Mouse (Mus musculus) left cerebral cortex, adult 9 months (tissue): ENCODE data around the gene Dpy19l1.
A peak's percentile ranks its signal among the peaks of the same experiment; 100 is the strongest.

ENCODE experiments used
- DNase-seq, 2 experiments: peaks; one replicate each; pipeline ENCODE4 v3.0.0; 2022; ENCODE audit warnings: low spot score in 2 of 2

Dpy19l1 gene

DNA sequence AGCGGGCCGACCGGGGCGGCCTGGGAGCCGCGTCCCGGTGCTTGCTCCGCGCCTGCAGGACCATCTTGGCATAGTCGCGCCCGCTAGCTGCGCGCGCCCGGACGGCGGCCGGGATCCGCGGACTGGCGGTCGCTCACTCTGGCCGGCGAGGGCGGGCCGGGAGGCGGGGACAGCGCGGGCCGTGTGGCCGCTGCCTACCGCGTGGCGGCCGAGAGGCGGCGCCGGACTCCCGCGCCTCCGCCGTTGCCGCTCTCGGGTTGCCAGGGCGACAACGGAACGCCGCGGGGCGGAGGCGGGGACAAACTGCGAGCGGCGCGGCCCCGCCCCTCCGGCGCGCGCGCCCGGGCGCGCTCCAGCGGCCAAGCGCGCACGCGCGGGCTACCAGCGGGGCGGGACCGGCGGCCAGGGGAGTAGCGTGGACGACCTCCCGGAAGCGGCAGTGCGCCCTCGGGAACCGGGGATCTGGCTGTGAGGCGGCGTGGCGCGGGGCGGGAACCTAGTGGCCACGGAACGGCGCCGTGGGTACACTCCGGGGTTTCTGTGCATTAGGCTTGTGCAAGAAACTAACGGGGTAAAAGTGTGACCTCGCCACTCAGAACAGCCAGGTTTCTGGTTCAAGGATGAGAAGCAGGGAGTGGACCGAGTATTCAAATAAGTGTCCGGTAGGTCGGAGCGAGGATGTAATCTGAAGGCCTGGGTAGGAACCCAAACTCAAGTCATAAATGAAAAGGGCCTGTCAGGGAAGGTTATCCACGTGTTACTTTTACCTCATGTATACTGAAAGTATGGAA lies at the start of gene Dpy19l1:
Gene Dpy19l1, minus strand, starts transcription at position 74 of the 791 bp plus-strand sequence.
- peak; percentile 68 to 87 for DNase-seq

GRCm38 (mm10) chr9:24538159-24538558 lies 35.2 kb upstream of the Dpy19l1 start:
- no peak for DNase-seq

DNA sequence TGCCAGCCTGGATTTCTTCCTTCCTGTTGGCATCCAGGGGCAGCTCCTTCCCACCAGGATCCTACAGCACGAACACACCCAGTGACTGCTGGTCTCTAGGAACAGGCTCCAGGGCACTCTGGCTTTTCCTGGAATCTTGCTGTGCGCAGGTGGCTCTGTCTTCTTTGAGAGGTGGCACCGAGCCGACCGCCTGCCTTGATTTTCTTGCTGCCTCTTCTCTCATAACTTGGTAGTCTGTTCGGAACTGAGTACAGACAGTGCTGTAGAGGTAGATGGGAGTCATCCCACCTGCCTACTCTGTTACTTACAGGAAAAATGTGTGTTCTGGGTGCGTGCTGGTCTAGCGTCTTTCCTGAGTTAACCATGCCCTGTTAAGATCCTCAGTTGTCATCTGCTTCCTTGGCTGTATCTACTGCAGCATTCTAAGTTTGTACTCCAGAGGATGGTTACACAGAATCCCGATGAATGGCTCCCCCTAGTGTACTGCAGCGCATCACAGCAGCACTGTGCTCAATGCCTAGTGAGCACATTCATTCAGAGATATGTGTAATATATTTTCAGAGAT lies 13.7 kb upstream of the Dpy19l1 start:
- peak; percentile 59 to 89 for DNase-seq

DNA sequence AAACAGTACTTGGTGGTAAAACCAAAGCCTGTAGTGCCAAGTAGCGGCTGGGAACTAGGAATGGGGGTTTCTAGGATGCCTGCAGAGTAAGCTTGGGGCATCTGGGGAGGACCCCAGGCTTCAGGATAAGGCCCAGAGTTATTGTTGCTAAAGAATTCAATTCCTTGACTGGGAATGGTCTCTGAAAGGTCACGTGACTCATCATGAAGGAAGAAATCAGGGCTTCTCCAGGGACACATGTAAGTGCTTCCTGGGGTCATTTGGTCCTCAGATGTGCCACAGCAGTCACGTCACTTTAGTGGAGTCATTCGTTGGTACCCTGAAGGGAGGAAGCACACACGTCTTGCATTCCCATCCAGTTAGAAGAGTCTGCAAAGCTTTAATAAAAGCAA lies 11.1 kb upstream of the Dpy19l1 start:
- DNase-seq, result no peak

GRCm38 (mm10) chr9:24513290-24514077 lies 10.5 kb upstream of the Dpy19l1 start:
- DNase-seq, result no peak

- no peak for DNase-seq
These were observed 9.2 kb upstream of the Dpy19l1 start for GRCm38 (mm10) chr9:24512121-24512539.

DNA sequence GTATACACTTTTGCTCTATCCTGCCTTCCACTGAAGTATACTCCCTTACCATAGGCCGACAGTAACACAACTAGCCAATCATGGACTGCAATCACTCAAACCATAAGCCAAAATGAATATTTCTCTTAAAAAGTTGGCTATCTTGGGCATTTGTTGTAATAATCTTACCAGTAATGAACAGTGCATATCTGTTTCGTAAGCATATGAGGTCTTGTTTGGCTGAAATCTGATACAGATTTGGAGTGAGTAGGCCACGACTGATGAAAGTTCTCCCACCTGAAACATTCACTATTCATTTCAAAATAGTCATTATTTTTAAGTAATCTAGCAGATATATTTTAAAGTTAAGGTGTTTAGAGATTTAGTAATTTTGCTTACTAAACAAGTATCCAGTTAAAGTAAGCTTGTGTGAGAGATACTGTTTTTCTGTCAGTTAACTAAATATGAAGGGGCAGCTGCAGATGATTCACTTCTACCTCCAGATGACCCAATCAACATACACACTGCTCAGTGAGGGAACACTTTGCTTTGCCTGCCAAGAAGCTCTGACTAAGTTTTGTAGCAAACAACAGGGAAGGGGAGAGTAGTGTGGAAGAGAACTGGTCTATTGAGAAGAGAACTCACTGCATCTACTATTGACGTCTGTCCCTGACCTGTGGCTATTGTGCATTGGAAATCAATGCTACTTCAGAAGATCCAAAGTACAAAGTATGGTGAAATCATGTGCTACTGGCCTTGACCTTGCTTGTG lies 8.6 kb upstream of the Dpy19l1 start:
- DNase-seq, result no peak

DNA sequence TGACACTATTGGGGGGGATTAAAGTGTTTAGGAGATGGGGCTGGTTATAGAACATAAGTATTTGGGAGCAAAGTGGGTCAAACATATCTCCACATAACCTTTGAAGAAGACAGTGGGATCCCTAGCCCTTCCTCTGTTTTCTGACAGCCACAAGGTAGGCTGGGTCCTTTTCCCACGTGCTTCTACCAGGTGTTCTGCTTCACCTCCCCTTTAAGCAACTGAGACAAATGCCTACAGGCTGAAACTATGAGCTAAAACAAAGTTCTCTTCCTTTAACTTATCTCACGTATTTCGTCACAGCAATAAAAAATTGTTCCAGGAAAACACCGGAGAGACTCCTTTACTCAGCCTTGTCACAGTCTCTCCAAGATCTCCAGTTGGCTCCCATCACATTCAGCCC lies 5.9 kb upstream of the Dpy19l1 start:
- DNase-seq, result no peak

- peak in 1 of 2 experiments; percentile 28 for DNase-seq
These were observed 3.6 kb upstream of the Dpy19l1 start for GRCm38 (mm10) chr9:24506510-24506909.

GRCm38 (mm10) chr9:24505017-24505763 lies 2.2 kb upstream of the Dpy19l1 start:
- no peak for DNase-seq

- DNase-seq, result no peak
These were observed 1.4 kb upstream of the Dpy19l1 start for GRCm38 (mm10) chr9:24504381-24504780.

- DNase-seq, result no peak
These were observed 899 bp upstream of the Dpy19l1 start for GRCm38 (mm10) chr9:24503858-24504219.

DNA sequence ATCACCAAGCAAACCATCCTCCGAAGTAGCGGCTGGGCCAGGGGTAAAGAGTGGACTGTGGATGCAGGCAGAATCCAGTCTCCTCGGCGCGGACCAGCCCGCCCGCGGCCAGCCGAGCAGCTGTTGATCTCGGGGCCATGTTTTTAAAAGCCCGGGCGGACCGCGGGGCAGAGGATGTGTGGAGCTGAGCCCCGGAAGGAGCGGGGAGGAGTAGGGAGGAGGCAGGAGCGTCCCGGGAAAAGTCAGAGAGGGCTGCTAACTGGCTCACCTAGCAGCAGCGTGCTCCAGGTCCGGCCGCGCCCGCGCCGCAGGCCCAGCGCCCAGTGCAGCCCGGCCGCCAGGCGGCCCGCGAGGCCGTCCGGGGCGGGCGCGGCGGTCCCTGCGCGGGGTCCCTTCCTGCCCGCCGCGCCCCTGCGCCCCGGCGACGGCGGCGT lies 352 bp downstream of the Dpy19l1 start:
- peak in 1 of 2 experiments; percentile 41 for DNase-seq

GRCm38 (mm10) chr9:24501618-24502017 lies 1.3 kb downstream of the Dpy19l1 start:
- no peak for DNase-seq

DNA sequence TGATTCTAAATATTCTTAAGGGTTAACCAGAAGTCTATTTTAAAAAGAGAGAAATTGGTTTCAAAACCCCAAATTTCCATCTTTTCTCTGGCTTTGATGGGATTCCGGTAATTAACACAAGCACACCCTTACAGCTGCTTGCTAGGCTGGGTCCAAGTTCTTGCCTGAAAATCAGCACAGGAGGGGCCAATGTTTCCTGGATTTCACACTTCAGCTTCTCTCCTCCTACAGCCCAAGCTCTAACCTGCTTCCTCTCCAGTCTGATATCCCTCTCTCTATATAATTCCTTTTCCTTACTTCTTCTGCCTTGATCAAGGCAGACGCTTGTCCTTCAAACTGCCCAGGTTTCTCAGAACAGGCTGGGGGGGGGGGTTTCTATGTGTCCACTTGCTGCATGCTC lies 6.7 kb downstream of the Dpy19l1 start:
- DNase-seq, result no peak

GRCm38 (mm10) chr9:24490516-24490915 lies 12.4 kb downstream of the Dpy19l1 start:
- no peak for DNase-seq

DNA sequence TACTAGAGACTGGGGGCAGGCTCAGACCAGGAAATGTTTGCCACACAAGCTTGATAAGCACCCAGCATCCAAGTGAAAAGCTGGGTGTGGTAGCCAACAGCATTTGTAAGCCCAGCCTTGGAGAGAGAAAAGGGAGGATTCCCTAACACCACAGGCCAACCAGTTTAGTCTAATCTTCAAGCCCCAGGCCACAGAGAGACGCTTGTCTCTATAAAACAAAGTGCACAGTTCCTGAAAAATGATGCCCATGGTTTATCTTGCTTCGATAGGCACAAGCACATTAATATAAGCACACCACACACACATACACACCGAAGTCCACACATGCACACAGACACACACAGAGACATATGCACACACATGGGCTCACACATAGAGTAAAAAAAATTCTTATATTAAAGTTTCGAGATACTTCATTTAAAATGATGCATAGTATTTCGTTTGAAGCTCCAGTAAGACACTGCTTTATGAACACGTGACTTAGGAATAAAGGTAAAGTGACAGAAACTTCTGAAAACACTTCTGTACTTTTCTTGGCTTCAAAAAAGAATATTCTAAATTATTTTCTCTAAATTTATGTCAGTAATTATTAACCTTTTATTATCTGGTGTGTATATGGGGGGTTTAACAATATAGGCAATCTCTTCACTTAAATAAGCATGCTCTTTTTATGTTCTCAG lies 14.4 kb downstream of the Dpy19l1 start:
- no peak for DNase-seq

GRCm38 (mm10) chr9:24482375-24482774 lies 20.6 kb downstream of the Dpy19l1 start:
- no peak for DNase-seq

- DNase-seq, result no peak
These were observed 25.7 kb downstream of the Dpy19l1 start for GRCm38 (mm10) chr9:24477251-24477650.

DNA sequence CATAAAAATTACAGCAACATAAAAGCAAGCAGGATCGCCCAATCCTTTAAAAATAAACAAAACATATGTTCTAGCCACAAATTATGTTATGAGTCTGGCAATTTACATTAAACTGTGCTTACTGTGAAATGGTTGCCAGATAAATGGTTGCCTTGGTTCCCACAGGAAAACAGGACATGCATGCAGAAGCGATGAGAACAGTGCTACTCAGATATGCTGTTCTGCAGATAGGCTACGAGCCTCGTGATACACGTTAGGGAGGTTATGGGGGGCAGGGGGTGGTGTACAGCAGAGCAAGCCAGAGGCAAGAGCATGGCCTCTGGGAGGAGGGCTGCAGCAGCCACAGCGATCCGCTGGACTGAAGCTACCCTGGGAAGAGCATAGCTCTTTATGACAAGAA lies 29.1 kb downstream of the Dpy19l1 start:
- no peak for DNase-seq

DNA sequence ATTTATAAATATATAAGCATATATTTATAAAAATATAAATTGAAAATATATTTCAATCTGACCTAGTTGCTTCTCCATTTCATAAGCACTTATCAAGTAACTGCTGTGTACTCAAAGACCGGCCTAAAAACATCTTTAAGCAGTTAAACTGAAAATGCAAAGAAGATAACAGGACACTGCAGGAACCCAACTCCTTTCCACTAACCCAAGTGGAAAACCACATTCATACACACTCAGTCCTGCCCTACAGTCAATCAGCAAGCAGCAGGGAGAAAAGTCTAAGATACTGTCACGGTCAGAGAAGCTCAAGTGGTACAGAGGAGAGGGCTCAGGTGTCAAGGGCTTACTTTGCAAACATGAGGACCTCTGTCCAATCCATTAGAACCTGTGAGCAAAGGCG lies 30.4 kb downstream of the Dpy19l1 start:
- no peak for DNase-seq
